In genomic region chr9:46388677-46389676, GRCm38 (mm10) we compare ENCODE assay signal across 8 mouse cellular contexts.
A peak's percentile ranks its signal among the peaks of the same experiment; 100 is the strongest.
DNase-seq lines count a peak whose midpoint lies in the region; ATAC-seq lines count a peak whose summit lies in the region.

No protein-coding gene starts in this region.

- H3K27ac ChIP-seq in heart, embryonic 12.5 days (ENCODE audit: poor library complexity, severe bottlenecking) = no peak overlapping the region
- peak overlapping the region; percentile 85 for H3K27ac ChIP-seq in hindbrain, embryonic 15.5 days (replicated peaks)
- H3K27ac ChIP-seq in midbrain, embryonic 12.5 days (replicated peaks) = peak overlapping the region; percentile 70

- H3K4me3 ChIP-seq in heart, embryonic 12.5 days = peak overlapping the region; percentile 43
- H3K4me3 ChIP-seq in hindbrain, embryonic 15.5 days = peak overlapping the region; percentile 41
- peak overlapping the region; percentile 42 for H3K4me3 ChIP-seq in midbrain, embryonic 12.5 days

- 0 out of 2 replicates have a peak, but pooled peaks have one; percentile 19 for ATAC-seq in heart, embryonic 12.5 days (ENCODE audit: insufficient number of reproducible peaks, low FRiP score)
- ATAC-seq in hindbrain, embryonic 15.5 days (ENCODE audit: low FRiP score, low read depth) = peak; percentile 86
- peak; percentile 73 for ATAC-seq in midbrain, embryonic 12.5 days (ENCODE audit: low FRiP score, low read depth)
- no peak for ATAC-seq in CD4-positive, CD25-positive, alpha-beta regulatory T cell, adult 4 months

- peaks cover 4% of the 10 kb centered on the region; the same call in 1 of the 2 replicates for H3K9me3 ChIP-seq in heart, embryonic 12.5 days (replicated peaks)
- no peaks in the 10 kb centered on the region for H3K9me3 ChIP-seq in hindbrain, embryonic 15.5 days
- H3K9me3 ChIP-seq in midbrain, embryonic 12.5 days = no peaks in the 10 kb centered on the region

- no peak for DNase-seq in heart, postnatal 10 days
- DNase-seq in embryo, embryonic 10.5 days (ENCODE audit: low spot score) = peak; percentile 73
- DNase-seq in testis, postnatal 10 days (ENCODE audit: low spot score) = no peak
- DNase-seq in gastrocnemius, adult 18-20 months (ENCODE audit: low spot score) = no peak

- H3K9ac ChIP-seq in heart, embryonic 12.5 days = peak overlapping the region; percentile 18; the same call in 1 of the 2 replicates
- peak overlapping the region; percentile 43 for H3K9ac ChIP-seq in hindbrain, embryonic 15.5 days
- H3K9ac ChIP-seq in midbrain, embryonic 12.5 days (replicated peaks) = peak overlapping the region; percentile 68

- H3K4me2 ChIP-seq in heart, embryonic 12.5 days = peak overlapping the region; percentile 67
- H3K4me2 ChIP-seq in hindbrain, embryonic 15.5 days = peak overlapping the region; percentile 57
- peak overlapping the region; percentile 72 for H3K4me2 ChIP-seq in midbrain, embryonic 12.5 days (replicated peaks)

- no peaks in the 10 kb centered on the region for H3K36me3 ChIP-seq in heart, embryonic 12.5 days
- no peaks in the 10 kb centered on the region for H3K36me3 ChIP-seq in hindbrain, embryonic 15.5 days
- no peaks in the 10 kb centered on the region for H3K36me3 ChIP-seq in midbrain, embryonic 12.5 days

- intact Hi-C loops in heart, postnatal 10 days (cut with DNase I) = no loop called here

- H3K27me3 ChIP-seq in heart, embryonic 12.5 days (replicated peaks) = peaks cover 56% of the 10 kb centered on the region
- H3K27me3 ChIP-seq in hindbrain, embryonic 15.5 days = no peaks in the 10 kb centered on the region
- peaks cover 28% of the 10 kb centered on the region for H3K27me3 ChIP-seq in midbrain, embryonic 12.5 days

- WGBS in heart, embryonic 12.5 days = 24% methylated on average over 16 of the region's 17 CpGs
- WGBS in hindbrain, embryonic 15.5 days = 20% methylated on average over 17 of the region's 17 CpGs
- WGBS in midbrain, embryonic 12.5 days = 24% methylated on average over 17 of the region's 17 CpGs

- H3K4me1 ChIP-seq in heart, embryonic 12.5 days (replicated peaks) = peaks cover 6% of the 10 kb centered on the region; the same call in 1 of the 2 replicates
- H3K4me1 ChIP-seq in hindbrain, embryonic 15.5 days (replicated peaks) = peaks cover 26% of the 10 kb centered on the region
- H3K4me1 ChIP-seq in midbrain, embryonic 12.5 days = peaks cover 25% of the 10 kb centered on the region

Comparison
In these comparisons a context has a peak if more than half of its experiments do, and no peak if none do; other contexts are left out.
1. H3K9ac ChIP-seq: peak in every context shown above with its lines; median percentile 68 in midbrain, embryonic 12.5 days; 43 in hindbrain, embryonic 15.5 days; 18 in heart, embryonic 12.5 days.